Mouse (Mus musculus) forebrain, embryonic 12.5 days (tissue): ENCODE measurements around the gene Gm21887. TPM values are rescaled to one million over a fixed set of nuclear protein-coding genes. Genes with fewer than 3 reads are reported as not detected.
"Not testable (repeated sequence)": the region's sequence is repeated elsewhere in the genome, so short reads cannot be mapped to it uniquely, and the experiment has no call there.

Experiments used
- ATAC-seq: fragments of 200-750 bp; cut with Nextera tagmentation; 2 replicates; pipeline ENCODE4 v1.8.0; 2017; ENCODE audit warnings: moderate TSS enrichment; ENCODE audit not compliant: low FRiP score
- H3K27ac ChIP-seq: fragments of 300-500 bp; sonication (generic); 2 replicates; pipeline ENCODE4 v1.5.1; 2016; ENCODE audit warnings: mild to moderate bottlenecking
- H3K27me3 ChIP-seq: fragments of 300-500 bp; sonication (generic); 2 replicates; pipeline ENCODE4 v1.6.1; 2016; ENCODE audit warnings: mild to moderate bottlenecking
- H3K36me3 ChIP-seq: fragments of 300-500 bp; sonication (generic); replicated peaks from 2 replicates; pipeline ENCODE4 v1.6.1; 2016; ENCODE audit warnings: mild to moderate bottlenecking
- H3K4me1 ChIP-seq: fragments of 300-500 bp; sonication (generic); 2 replicates; pipeline ENCODE4 v1.6.1; 2016
- H3K4me2 ChIP-seq: fragments of 300-500 bp; sonication (generic); 2 replicates; pipeline ENCODE4 v1.6.1; 2016; ENCODE audit warnings: mild to moderate bottlenecking, moderate library complexity
- H3K4me3 ChIP-seq: fragments of 300-500 bp; sonication (generic); replicated peaks from 2 replicates; pipeline ENCODE4 v1.5.1; 2016; ENCODE audit warnings: mild to moderate bottlenecking
- H3K9ac ChIP-seq: fragments of 300-500 bp; sonication (generic); 2 replicates; pipeline ENCODE4 v1.6.1; 2016; ENCODE audit warnings: mild to moderate bottlenecking
- H3K9me3 ChIP-seq: fragments of 300-500 bp; sonication (generic); 2 replicates; pipeline ENCODE4 v1.6.1; 2016
- WGBS: fragments of 180-500 bp; shearing (Covaris S2); methylation state at CpG from one replicate; pipeline ENCODE4 v1.1.7; 2016; 5-methylcytosine and 5-hydroxymethylcytosine counted together
- polyA plus RNA-seq: library from polyadenylated mRNA; unstranded; fragments of >200 nt; fragmentation: Nextera tagmentation; extraction: Ambion mirVana; gene quantifications from 2 replicates; pipeline ENCODE4 v1.2.1, GENCODE M21; 2016

Gene Gm21887
- polyA plus RNA-seq, 1 experiment from 2014 or later = 181 TPM

GRCm38 (mm10) chrX:170021750-170022461 is 12.4 kb downstream of the Gm21887 start:
- 0 out of 2 replicates have a peak overlapping the region, but pooled peaks have one; percentile 8 for H3K27ac ChIP-seq
- 50% methylated on average over 15 of the region's 15 CpGs for WGBS
- 0 out of 2 replicates have a peak, but pooled peaks have one; percentile 18 for ATAC-seq

More at GRCm38 (mm10) chrX:170021750-170022461, 12.4 kb downstream of the Gm21887 start:
- not testable (repeated sequence) for H3K4me3 ChIP-seq, H3K27me3 ChIP-seq, H3K9ac ChIP-seq, H3K4me2 ChIP-seq
- H3K9me3 ChIP-seq = peaks cover 43% of the 10 kb centered on the region
- peaks cover 37% of the 10 kb centered on the region for H3K36me3 ChIP-seq
- H3K4me1 ChIP-seq = peaks cover 13% of the 10 kb centered on the region

Other genes with a start within 250 kb of the Gm21887 start
- gene 4933400A11Rik, start 230.0 kb upstream of the Gm21887 start, polyA plus RNA-seq = 0.18 TPM in 1 of 2 replicates, not detected in the other